Mouse (Mus musculus): ENCODE results near the gene Magi1. TPM values are rescaled to one million over a fixed set of nuclear protein-coding genes. Genes with fewer than 3 reads are reported as not detected.

The Magi1 gene
- polyA plus RNA-seq, 1 experiment, result 2.3 TPM

DNA sequence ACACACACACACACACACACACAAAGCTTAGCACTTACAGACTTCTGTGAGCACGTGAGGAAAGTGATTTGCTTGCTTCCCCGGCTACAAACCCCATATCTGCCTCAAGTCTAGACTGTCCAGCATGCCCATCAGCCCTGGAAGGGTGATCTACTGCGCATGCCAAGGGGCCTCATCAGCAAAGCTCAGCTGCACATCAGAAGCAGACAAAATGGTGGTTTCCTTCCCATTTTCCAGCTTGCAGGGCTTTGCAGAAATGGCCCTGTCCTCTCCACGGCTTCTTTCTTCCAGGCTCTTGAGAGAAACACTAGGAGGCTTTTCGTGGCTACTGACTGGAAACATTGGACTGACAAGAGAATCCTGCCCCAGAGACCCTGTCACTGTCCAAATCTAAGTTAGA is 149.6 kb downstream of the Magi1 start:
- no peaks in the 10 kb centered on the region for H3K4me1 ChIP-seq
- H3K36me3 ChIP-seq (replicated peaks; ENCODE audit: low read length), result no peaks in the 10 kb centered on the region
- no peak overlapping the region for H3K4me3 ChIP-seq (replicated peaks)
- no peak for TF ChIP-seq GATA1 (IDR thresholded peaks at IDR 0.05; ENCODE audit: borderline replicate concordance, low read length)
- no peak for TF ChIP-seq FLI1 (IDR thresholded peaks at IDR 0.05; ENCODE audit: low read length)
- no peaks in the 10 kb centered on the region for H3K27me3 ChIP-seq (replicated peaks)
- H3K9me3 ChIP-seq, result no peaks in the 10 kb centered on the region; the same call in 1 of the 2 replicates

DNA sequence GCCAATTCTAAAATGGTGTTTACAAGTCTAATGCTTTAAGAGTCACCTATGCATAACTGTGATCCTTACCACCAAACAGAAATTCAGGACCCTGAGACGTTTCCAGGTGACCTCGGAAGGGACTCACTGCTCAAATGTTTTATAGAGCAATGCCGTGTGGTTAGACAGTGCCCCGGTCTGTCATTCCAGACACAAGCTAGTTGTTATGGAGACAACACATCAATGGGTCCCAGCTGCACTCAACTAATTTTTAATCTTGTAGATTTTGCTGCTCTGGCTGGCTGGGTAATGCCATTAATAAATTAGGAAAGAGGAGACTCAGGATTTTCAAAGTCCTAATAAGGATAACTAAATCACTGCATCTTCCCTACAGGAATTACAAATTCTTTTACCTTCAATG is 151.7 kb downstream of the Magi1 start:
- H3K36me3 ChIP-seq (replicated peaks; ENCODE audit: low read length), result no peaks in the 10 kb centered on the region
- H3K4me3 ChIP-seq (replicated peaks), result no peak overlapping the region
- H3K4me1 ChIP-seq, result no peaks in the 10 kb centered on the region
- H3K9me3 ChIP-seq, result peaks cover 7% of the 10 kb centered on the region; the same call in 1 of the 2 replicates
- H3K27me3 ChIP-seq (replicated peaks), result no peaks in the 10 kb centered on the region
- TF ChIP-seq GATA1 (IDR thresholded peaks at IDR 0.05; ENCODE audit: borderline replicate concordance, low read length) (no peak), FLI1 (IDR thresholded peaks at IDR 0.05; ENCODE audit: low read length) (no peak)

DNA sequence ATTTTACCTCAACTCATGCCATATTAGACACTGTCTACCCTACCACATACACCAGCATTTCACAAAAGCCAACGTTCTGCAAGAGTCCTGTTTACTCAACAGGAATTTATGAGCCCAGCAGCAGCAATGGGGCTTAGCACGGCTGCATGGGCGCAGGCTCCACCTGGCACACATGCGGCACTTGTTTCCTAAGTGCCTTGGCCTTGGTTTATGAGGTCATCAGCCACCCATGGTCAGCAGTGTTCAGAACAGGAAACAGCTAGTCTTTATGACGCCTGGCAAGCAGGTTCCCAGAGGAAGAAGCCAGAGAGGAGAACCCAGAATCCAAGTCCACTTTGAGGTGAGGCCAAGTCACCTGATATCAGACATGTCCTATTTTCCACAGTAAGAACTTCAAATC is 153.3 kb downstream of the Magi1 start:
- no peaks in the 10 kb centered on the region for H3K27me3 ChIP-seq (replicated peaks)
- H3K36me3 ChIP-seq (replicated peaks; ENCODE audit: low read length), result no peaks in the 10 kb centered on the region
- H3K9me3 ChIP-seq, result peaks cover 7% of the 10 kb centered on the region; the same call in 1 of the 2 replicates
- no peaks in the 10 kb centered on the region for H3K4me1 ChIP-seq
- H3K4me3 ChIP-seq (replicated peaks), result no peak overlapping the region
- no peak for TF ChIP-seq GATA1 (IDR thresholded peaks at IDR 0.05; ENCODE audit: borderline replicate concordance, low read length)

DNA sequence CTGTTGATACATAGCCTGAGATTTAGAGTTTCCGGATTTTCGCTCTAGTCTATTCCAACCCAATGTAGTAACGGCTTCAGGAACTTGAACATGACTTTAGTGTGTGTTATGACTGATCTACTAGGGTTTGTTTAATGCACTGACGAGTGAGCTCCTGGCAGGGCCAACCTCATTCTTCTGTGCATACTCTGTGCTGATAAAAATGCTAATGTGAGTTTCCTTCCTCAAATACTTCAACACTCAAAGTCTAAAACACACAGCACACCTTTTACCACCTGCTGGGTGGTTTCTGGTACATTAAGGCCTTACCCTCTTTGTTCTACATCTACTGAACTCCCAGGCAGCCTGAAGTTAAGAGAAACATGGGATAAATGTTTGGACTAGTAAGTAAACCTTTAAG is 157.0 kb downstream of the Magi1 start:
- no peak for TF ChIP-seq FLI1 (IDR thresholded peaks at IDR 0.05; ENCODE audit: low read length)
- no peaks in the 10 kb centered on the region for H3K27me3 ChIP-seq (replicated peaks)
- H3K9me3 ChIP-seq, result peaks cover 7% of the 10 kb centered on the region; the same call in 1 of the 2 replicates
- no peaks in the 10 kb centered on the region for H3K4me1 ChIP-seq
- H3K36me3 ChIP-seq (replicated peaks; ENCODE audit: low read length), result no peaks in the 10 kb centered on the region
- no peak overlapping the region for H3K4me3 ChIP-seq (replicated peaks)

DNA sequence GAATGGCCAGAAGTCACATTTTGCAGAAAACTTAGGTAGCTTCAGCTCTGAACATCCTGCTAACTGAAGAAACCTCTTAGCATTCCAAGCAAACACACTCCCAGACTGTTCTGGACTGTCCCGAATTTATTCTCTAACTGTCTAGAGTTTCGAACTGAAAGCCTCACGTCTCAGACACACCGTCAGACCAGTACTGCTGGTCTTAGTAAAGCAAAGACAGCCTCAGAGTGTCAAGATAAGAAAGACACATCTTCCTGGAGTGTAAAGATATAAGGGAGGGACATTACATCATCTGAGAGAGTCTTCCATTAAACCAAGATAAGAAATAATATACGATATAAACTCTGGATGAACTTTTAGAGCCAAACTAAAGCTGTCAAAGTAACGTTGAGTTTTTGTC is 158.6 kb downstream of the Magi1 start:
- H3K27me3 ChIP-seq (replicated peaks), result no peaks in the 10 kb centered on the region
- H3K4me3 ChIP-seq (replicated peaks), result no peak overlapping the region
- no peaks in the 10 kb centered on the region for H3K4me1 ChIP-seq
- H3K36me3 ChIP-seq (replicated peaks; ENCODE audit: low read length), result no peaks in the 10 kb centered on the region
- no peak for TF ChIP-seq FLI1 (IDR thresholded peaks at IDR 0.05; ENCODE audit: low read length)
- no peak for TF ChIP-seq GATA1 (IDR thresholded peaks at IDR 0.05; ENCODE audit: borderline replicate concordance, low read length)
- peaks cover 7% of the 10 kb centered on the region; the same call in 1 of the 2 replicates for H3K9me3 ChIP-seq

DNA sequence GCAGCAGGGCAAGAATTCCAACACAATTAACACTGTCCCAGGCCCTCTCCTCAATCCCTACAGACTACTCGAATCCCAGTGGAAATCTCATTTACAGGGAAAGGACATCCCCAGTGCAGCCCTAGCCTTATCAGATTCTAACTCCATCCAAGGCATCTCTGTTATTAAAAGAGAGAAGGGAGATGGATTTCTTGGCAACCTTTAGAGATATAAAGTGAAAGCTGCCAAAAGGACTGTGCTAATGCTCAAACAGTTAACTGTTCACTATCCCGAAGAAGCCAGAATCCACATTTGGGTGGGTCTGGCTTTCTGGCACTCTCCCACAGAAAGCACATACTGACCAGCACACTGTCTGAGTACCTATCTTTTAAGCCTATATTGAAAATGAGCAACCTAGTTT is 159.4 kb downstream of the Magi1 start:
- H3K27me3 ChIP-seq (replicated peaks), result no peaks in the 10 kb centered on the region

DNA sequence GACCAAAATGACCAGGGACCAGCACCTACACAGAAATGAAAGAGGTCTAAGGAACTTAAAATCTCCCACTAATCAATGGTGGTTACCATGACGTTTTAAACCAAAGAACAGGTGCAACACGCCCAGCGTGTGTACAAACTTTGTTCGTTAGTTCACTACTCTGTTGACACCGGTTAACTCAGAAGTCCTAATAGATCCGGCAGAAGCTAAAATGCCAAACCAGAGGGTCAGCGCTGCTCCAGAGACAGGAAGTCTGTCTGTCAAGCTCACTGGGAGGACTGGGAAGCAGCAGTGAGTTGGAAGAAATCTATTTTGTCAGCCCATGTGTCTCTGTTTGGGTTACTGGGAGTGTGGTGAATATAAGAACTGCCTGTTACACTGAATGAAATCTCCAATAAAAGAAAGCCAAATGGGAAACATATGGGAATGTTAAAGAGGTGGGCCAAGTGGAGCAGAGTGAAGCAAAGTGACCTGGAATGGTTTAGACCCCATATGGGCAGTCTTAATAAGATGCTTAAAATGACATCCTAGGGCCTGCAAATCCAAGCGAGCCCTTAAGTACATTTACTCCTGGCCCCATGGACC is 161.1 kb downstream of the Magi1 start:
- Histone ChIP-seq H3K27me3 (replicated peaks) (no peaks in the 10 kb centered on the region), H3K4me3 (replicated peaks) (no peak overlapping the region), H3K9me3 (peaks cover 10% of the 10 kb centered on the region; the same call in 1 of the 2 replicates), H3K4me1 (no peaks in the 10 kb centered on the region), H3K36me3 (replicated peaks; ENCODE audit: low read length) (no peaks in the 10 kb centered on the region)
- TF ChIP-seq GATA1 (IDR thresholded peaks at IDR 0.05; ENCODE audit: borderline replicate concordance, low read length) (no peak), FLI1 (IDR thresholded peaks at IDR 0.05; ENCODE audit: low read length) (no peak)

More for the DNA sequence above, 159.4 kb downstream of the Magi1 start:
- Histone ChIP-seq H3K36me3 (replicated peaks; ENCODE audit: low read length) (no peaks in the 10 kb centered on the region), H3K9me3 (peaks cover 12% of the 10 kb centered on the region; the same call in 1 of the 2 replicates), H3K4me1 (no peaks in the 10 kb centered on the region), H3K4me3 (replicated peaks) (no peak overlapping the region)
- TF ChIP-seq FLI1 (IDR thresholded peaks at IDR 0.05; ENCODE audit: low read length) (no peak), GATA1 (IDR thresholded peaks at IDR 0.05; ENCODE audit: borderline replicate concordance, low read length) (no peak)

DNA sequence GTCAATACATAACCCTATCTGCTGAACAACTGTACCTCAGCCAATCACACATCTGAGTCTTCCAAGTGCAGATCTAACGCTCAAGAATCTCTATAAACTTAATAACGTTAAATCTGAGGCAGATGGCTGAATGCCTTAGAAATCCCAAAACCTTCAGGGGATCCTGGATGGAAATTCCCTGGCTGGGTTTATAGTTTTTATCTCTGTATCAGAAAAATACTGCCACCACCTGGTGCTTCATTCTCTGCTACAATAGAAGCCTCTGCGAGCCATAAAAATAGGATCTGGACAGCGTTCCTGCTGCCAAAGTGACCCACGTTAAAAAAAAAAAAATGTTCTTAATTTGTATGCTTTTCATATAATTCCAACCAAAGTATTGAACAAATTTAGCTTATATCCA is 162.2 kb downstream of the Magi1 start:
- no peak for TF ChIP-seq FLI1 (IDR thresholded peaks at IDR 0.05; ENCODE audit: low read length)
- no peak for TF ChIP-seq GATA1 (IDR thresholded peaks at IDR 0.05; ENCODE audit: borderline replicate concordance, low read length)
- no peak overlapping the region for H3K4me3 ChIP-seq (replicated peaks)
- no peaks in the 10 kb centered on the region for H3K27me3 ChIP-seq (replicated peaks)
- no peaks in the 10 kb centered on the region for H3K4me1 ChIP-seq
- peaks cover 13% of the 10 kb centered on the region; the same call in 1 of the 2 replicates for H3K9me3 ChIP-seq
- no peaks in the 10 kb centered on the region for H3K36me3 ChIP-seq (replicated peaks; ENCODE audit: low read length)

DNA sequence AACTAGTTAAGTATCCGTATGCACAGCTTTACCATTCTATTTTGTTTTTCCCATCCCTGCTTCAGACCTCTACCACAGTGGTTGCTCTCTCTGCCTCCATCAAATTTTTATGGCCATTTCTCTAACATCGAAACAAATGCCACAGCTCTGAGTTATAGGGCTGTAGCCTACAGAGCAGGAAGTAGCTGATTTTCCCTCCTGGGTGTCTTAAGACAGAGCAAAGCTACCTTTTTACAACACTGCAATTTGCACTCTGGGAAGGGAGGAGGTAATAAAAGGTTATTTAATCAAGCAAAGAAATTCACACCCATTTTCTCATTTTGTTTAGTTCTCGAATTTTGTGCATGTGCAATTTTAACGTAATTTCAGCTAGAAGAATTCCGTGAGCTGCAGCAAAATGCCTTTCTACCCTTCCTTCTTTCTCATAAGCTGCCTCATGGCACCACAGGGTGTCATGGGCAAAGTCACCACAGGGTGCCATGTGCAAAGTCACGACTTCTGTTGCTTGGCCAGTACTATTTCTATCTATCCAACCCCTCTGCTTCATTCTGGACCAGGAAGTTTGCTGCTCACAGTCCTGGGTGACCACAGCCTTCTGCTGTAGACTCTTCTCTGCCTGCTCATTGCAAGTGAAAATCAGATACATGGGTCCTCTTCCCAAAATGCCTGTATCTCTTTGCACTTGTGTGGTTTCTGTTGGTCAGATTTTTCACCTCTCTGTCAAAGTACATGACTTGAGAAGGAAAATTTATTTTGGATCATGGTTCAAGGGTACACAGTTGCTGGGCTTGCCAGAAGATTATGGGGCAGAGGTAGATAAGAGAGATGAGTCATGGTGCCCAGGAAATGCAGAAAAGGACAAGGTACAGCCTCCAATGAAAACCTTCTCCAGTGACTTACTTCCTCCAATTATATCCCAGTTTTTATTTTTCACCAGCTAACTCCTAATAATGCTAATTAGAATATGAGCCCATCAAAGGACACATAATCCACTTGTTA is 167.0 kb downstream of the Magi1 start:
- Histone ChIP-seq H3K4me3 (replicated peaks) (no peak overlapping the region), H3K4me1 (no peaks in the 10 kb centered on the region), H3K27me3 (replicated peaks) (no peaks in the 10 kb centered on the region), H3K9me3 (peaks cover 13% of the 10 kb centered on the region; the same call in 1 of the 2 replicates), H3K36me3 (replicated peaks; ENCODE audit: low read length) (no peaks in the 10 kb centered on the region)
- TF ChIP-seq FLI1 (IDR thresholded peaks at IDR 0.05; ENCODE audit: low read length) (no peak), GATA1 (IDR thresholded peaks at IDR 0.05; ENCODE audit: borderline replicate concordance, low read length) (no peak)

DNA sequence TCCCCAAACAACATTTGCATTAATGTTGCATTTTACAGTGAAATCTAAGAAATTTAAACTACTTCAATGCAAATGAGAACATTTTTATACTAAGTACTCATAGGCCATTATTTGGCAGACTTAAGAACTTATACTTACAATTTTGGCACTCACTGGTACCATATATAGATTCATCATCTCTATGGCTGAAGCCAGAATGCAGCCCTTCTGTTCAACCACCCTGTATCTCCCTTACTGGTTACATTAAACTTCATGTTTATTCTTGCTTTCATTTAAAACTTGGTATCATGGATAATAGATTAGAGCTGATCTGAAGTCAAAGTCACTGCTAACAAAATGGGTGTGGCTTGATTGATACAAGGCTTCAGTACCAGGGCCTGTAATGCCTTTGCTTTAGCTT is 171.9 kb downstream of the Magi1 start:
- Histone ChIP-seq H3K4me3 (replicated peaks) (no peak overlapping the region), H3K36me3 (replicated peaks; ENCODE audit: low read length) (no peaks in the 10 kb centered on the region), H3K27me3 (replicated peaks) (no peaks in the 10 kb centered on the region), H3K9me3 (0 out of 2 replicates have a peak, but pooled peaks cover 2% of the 10 kb centered on the region), H3K4me1 (no peaks in the 10 kb centered on the region)
- TF ChIP-seq FLI1 (IDR thresholded peaks at IDR 0.05; ENCODE audit: low read length) (no peak), GATA1 (IDR thresholded peaks at IDR 0.05; ENCODE audit: borderline replicate concordance, low read length) (no peak)

All from megakaryocyte, embryonic 14.5 days (primary cell).